Mouse (Mus musculus) bone marrow macrophage, adult 2 months (primary cell): ENCODE data around the gene Nudt19. TPM values are rescaled to one million over a fixed set of nuclear protein-coding genes. Genes with fewer than 3 reads are reported as not detected.
A peak's percentile ranks its signal among the peaks of the same experiment; 100 is the strongest.

Source experiments
- H3K27ac ChIP-seq: 2 replicates; pipeline ENCODE4 v1.5.1; 2012; ENCODE audit warnings: low read depth, low read length; ENCODE audit not compliant: insufficient read depth
- H3K4me1 ChIP-seq: 2 replicates; pipeline ENCODE4 v1.6.1; 2012; ENCODE audit warnings: low read length; ENCODE audit not compliant: control insufficient read depth, insufficient read depth
- H3K4me3 ChIP-seq: 2 replicates; pipeline ENCODE4 v1.5.1; 2012; ENCODE audit warnings: mild to moderate bottlenecking, low read length, moderate library complexity; ENCODE audit not compliant: insufficient read depth
- CTCF ChIP-seq: IDR thresholded peaks from 2 replicates; pipeline ENCODE4 v1.5.1; 2012; ENCODE audit warnings: low read depth, mild to moderate bottlenecking, low read length, moderate library complexity
- POLR2A ChIP-seq: IDR thresholded peaks from 2 replicates; pipeline ENCODE4 v1.6.1; 2012; ENCODE audit warnings: mild to moderate bottlenecking, low read depth, low read length, borderline replicate concordance
- polyA plus RNA-seq: library from polyadenylated mRNA; stranded (reverse); fragments of >200 nt; gene quantifications from 2 replicates; pipeline ENCODE4 v1.2.4, GENCODE M21; 2012; ENCODE audit not compliant: missing spikeins, insufficient read depth, insufficient read length

Gene Nudt19
- polyA plus RNA-seq, 1 experiment = 19.2 TPM

DNA sequence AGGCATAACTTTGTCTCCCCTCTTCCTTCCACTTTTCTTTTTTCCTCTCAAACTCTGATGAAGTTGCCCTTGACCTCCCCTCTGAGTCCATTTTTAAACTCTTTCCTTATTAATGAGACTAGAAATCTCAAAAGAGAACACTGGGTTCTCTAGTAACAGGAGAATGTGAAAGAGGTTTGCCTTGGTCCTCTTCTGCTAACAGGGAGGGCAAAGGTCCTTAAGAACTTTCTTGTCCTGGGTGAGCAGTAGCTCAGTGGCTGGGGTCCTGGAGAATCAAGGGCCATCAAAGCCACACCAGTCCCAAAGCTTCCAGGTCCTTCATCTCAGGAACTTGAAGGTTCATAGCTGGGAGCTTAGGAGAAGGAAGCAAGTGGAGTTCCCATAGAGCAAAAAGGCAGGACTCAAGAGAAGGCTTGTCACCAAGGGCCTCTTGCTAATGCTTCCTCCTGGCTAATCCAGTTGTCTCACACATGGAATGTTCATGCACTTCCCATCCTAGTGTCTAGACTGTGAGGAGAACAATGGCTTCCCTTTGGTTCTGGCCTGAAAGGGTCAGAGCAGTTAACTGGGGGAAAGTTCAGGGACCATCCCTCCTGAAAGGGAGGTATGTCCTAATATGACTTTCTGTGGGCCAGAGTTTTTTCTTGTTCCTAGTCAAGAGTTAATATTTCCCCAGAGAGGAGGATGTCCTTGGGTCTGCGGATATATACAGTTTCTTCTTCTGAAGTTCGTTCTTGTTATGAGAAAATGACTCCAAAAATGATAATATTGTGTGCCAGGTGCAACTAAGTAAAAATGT, 8.2 kb upstream of the Nudt19 start:
- Histone ChIP-seq H3K4me3 (no peak overlapping the region), H3K4me1 (no peaks in the 10 kb centered on the region), H3K27ac (no peak overlapping the region)
- TF ChIP-seq CTCF = no peak
- no peak for TF ChIP-seq POLR2A

DNA sequence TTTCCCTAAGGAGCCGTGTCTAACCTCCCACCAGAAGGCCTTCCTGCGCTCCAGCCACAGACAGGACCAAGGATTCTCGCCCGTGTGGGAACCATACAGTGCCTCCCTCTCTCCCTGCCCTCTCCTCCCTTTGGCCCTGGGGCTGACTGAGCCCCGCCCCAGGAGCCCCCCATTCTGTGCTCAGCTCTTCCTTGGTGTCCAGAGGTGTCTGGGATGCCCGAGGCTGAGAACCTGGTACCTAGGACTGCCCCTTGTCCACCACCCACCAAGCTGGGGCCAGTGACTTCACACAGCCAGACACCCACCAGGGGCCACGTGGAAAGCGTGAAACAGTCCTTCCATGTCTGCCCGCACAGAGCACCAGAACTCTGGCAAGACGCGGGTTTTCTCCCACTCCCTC, 7.0 kb upstream of the Nudt19 start:
- no peak for TF ChIP-seq POLR2A
- no peak for TF ChIP-seq CTCF
- Histone ChIP-seq H3K4me3 (no peak overlapping the region), H3K27ac (no peak overlapping the region), H3K4me1 (no peaks in the 10 kb centered on the region)

DNA sequence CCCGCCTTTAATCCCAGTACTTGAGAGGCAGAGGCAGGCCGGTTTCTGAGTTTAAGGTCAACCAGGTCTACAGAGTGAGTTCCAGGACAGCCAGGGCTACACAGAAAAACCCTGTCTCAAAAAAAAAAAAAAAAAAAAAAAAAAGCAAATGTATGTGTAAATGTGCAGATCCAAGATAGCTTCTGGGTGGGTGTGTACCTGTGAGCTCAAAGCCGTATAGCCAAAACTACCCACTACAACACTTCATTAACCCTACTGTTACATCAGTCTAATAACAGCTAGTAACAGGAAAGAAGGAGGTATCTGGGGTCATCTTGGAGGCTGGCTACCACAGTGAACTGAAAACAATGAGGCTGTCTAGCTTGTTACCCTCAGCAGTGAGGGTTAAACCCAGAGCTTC, 3.7 kb upstream of the Nudt19 start:
- H3K27ac ChIP-seq = no peak overlapping the region
- H3K4me3 ChIP-seq = no peak overlapping the region

DNA sequence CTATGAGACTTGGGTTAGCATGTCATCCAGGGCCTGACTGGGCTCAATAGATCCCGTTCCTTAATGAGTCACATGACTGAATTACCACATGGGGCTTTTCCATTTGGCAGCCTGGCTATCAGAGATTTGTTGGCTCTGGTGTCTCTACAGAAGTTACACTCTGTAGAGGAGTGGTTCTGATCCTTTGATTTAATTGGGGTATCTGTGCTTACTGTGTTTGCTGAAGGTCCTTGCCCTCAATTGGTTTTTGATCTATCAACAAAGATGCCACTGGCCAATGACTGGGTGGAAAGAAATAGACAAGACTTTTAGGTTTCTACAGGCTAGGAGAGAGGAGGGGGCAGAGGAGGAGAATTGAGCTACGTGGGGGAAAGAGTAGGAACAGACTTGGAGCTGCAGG, 2.6 kb upstream of the Nudt19 start:
- TF ChIP-seq POLR2A (no peak), CTCF (no peak)
- no peak overlapping the region for H3K27ac ChIP-seq
- H3K4me3 ChIP-seq = no peak overlapping the region
- H3K4me1 ChIP-seq = 0 out of 2 replicates have a peak, but pooled peaks cover 2% of the 10 kb centered on the region

More for the DNA sequence above, 3.7 kb upstream of the Nudt19 start:
- TF ChIP-seq CTCF (no peak), POLR2A (no peak)
- H3K4me1 ChIP-seq = no peaks in the 10 kb centered on the region

DNA sequence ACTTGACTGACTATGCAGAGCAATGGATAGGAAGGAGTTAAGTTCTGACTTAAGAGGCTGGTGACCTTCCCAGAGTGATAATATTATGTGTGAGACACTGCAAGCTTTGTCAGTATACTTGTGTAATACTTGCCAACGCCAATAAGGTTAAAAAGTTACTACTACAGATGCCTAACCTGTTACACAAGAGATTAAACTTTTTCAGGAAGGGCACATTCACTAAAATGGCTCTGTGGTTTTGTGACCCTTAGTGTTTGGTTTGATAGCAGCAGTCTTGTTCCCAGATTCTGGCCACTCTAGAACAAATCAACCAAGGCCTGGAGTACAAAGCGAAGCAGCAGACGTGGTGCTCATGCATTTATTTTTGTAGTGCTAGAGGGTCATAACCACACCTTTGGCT, 1.5 kb upstream of the Nudt19 start:
- Histone ChIP-seq H3K4me3 (no peak overlapping the region), H3K27ac (no peak overlapping the region), H3K4me1 (0 out of 2 replicates have a peak, but pooled peaks cover 2% of the 10 kb centered on the region)
- TF ChIP-seq CTCF = no peak
- TF ChIP-seq POLR2A = no peak

DNA sequence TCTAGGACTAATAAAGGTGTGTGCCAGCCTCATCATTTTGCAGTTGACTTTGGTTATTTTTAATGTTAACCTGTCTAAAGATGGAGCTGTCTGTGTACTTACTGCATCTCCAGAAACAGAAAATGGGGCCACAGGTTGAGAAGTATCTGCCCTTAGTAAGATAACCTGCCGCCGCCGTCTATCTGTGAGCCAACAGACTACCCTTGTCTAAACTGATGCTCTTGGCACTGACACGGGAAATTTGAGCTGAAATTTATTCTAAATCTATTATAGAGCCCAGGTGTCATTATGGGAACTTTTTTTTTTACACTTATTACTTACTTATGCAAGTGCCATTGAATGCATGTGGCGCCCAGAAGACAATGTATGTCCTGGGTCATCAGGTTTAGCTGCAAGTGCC, 801 bp upstream of the Nudt19 start:
- H3K27ac ChIP-seq = no peak overlapping the region
- H3K4me1 ChIP-seq = 0 out of 2 replicates have a peak, but pooled peaks cover 2% of the 10 kb centered on the region
- H3K4me3 ChIP-seq = no peak overlapping the region
- TF ChIP-seq POLR2A (no peak), CTCF (no peak)

DNA sequence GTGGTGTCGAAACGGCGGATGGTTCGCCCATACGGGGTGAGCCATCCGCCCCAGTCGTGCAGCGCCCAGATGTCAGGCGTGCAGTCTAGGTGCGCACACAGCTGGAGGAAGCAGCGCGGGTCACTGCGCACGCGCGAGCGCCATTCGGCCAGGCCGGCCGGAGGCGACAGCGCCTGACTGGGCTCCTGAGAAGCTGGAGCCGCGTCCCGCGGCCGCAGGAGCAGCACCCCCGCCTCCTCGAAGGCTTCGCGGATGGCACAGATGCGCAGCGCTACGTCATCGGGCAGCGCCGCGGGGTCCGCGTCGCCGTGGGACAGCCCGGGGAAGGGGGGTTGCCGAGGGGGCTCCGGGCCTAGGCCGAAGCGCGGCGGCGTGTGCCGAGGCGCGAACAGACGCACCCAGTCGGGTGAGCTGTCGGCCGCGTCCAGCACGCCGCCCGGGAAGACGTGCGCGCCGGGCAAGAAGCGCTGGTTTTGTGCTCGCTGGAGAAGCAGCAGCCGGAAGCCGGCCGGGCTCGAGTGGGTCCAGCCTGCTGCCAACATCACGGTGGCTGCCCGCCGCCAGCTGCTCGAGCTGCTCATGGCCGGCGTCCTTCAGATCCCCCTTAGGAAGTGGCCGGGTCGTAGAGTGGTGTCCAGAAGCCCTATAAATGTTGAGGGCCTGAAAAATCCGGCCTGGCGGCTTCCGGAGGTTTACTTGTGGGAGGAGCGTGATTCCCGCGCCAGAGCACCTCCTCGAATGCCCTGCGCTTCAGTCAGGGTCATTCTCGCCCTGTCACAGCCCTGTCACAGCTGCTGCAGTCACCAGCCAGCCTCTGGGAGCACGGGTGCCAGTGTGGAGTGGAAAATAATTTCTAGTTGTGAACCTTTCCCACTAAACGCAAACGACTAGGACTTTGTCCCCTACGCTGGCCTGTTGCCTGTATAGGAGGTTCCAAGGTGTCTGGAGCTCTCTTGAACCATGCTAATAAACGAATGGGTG, 590 bp downstream of the Nudt19 start:
- Histone ChIP-seq H3K4me3 (peak overlapping the region; percentile 98), H3K27ac (peak overlapping the region; percentile 82), H3K4me1 (0 out of 2 replicates have a peak, but pooled peaks cover 2% of the 10 kb centered on the region)
- TF ChIP-seq CTCF (no peak), POLR2A (peak; percentile 45; the same call in 1 of the 2 replicates)

DNA sequence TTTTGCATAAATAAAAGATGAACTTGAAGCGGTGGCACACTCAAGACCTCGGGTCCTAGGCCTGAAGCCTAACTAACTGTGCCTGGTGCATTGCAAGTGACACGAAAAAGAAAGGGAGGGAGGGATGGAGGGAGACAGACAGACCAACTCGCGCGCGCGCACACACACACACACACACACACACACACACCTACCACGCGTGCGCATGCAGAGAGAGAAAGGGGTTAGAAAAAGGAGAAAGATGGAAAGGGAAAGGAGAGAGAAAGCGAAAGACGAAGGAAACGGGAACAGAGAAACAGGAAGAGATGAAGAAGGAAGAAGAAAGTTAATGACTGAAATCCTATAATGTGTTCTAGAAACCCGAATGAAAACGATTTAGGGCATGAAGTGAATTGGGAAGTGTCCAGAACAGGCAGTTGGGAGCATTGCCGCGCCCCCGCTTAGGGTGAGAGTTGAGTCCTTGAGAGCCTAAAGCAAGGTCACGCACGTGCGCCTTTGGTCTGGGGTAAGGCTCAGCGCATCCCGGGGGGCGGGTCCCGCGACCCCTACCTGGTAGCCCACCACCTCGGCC, 1.4 kb downstream of the Nudt19 start:
- H3K4me1 ChIP-seq = 0 out of 2 replicates have a peak, but pooled peaks cover 2% of the 10 kb centered on the region

More for the DNA sequence above, 1.4 kb downstream of the Nudt19 start:
- H3K4me3 ChIP-seq = peak overlapping the region; percentile 98
- no peak for TF ChIP-seq POLR2A
- TF ChIP-seq CTCF = no peak
- peak overlapping the region; percentile 82 for H3K27ac ChIP-seq
